Mouse (Mus musculus) thymus, postnatal 0 days (tissue): Measurements from ENCODE around the gene Get4. TPM values are rescaled to one million over a fixed set of nuclear protein-coding genes. Genes with fewer than 3 reads are reported as not detected.

ENCODE experiments used
- DNase-seq: peaks from one replicate; pipeline ENCODE4 v3.0.0-alpha.2; 2015; ENCODE audit warnings: low spot score
- polyA plus RNA-seq: library from polyadenylated mRNA; unstranded; fragments of >200 nt; fragmentation: Nextera tagmentation; extraction: Ambion mirVana; gene quantifications from 2 replicates; pipeline ENCODE4 v1.2.1, GENCODE M21; 2015

The Get4 gene
- polyA plus RNA-seq, 1 experiment from 2014 or later = 200 TPM

DNA sequence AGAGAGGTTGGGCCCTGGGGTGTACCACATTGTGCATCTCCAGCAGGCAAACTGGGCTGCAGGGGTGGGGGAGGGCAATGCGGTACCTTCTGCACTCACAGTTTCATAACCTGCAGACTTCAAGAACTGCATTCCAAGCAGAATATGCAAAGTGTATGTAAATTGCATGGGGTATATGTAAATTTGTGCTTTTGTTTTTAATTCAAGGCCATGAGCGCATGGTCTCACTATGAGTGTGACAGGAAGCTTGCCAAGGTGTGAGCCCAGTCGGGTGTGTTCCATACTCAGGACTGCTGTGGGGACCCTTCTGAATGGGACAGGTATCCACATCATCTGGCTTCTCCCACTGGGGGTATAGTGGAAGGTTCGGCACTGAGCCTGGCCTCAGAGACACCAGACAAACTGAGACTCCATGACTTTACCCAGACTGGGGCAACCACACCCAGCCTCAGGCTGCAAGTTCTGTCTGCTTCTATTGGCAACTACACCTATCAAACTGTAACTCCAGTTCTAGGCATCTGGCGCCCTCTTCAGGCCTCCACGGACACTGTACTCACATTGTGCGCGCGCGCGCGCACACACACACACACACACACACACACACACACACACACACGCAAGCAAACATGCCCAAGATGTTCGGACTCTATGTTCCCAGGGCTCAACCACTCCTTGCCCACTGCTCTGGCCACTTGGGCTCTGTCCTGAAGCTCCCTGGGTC is 31.5 kb downstream of the Get4 start:
- no peak for DNase-seq

DNA sequence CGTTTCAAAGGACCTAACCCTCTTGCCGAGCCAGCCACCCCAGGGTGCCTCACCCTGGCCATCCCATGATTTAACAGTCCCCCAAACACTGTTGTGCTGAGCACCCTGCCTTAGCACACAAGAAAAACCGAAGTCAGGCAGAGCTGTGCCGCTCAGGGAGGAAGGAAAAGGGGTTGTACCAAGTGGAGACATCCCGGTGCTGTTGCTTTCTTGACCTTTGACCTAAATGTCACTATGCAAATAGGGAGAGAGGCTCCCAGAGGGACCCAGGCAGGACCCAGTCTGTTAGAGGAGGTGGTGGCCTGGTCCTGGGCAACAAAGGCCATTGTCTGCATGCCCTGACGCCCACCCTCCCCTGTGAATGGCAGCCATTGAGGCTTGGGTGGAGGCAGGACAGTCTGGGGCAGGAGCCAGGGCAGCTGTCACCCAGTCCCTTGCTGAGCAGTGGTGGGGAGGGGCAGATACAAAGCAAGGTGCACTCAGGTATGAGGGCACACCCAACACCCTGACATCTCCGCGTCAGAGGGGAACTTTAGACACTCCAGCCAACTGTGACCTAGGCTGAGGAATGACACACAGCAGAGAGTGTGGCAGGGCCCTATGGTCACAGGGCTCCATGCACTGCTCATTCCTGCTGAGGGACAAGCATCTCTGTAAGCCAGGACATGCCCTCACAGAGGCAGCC is 33.4 kb downstream of the Get4 start:
- no peak for DNase-seq

DNA sequence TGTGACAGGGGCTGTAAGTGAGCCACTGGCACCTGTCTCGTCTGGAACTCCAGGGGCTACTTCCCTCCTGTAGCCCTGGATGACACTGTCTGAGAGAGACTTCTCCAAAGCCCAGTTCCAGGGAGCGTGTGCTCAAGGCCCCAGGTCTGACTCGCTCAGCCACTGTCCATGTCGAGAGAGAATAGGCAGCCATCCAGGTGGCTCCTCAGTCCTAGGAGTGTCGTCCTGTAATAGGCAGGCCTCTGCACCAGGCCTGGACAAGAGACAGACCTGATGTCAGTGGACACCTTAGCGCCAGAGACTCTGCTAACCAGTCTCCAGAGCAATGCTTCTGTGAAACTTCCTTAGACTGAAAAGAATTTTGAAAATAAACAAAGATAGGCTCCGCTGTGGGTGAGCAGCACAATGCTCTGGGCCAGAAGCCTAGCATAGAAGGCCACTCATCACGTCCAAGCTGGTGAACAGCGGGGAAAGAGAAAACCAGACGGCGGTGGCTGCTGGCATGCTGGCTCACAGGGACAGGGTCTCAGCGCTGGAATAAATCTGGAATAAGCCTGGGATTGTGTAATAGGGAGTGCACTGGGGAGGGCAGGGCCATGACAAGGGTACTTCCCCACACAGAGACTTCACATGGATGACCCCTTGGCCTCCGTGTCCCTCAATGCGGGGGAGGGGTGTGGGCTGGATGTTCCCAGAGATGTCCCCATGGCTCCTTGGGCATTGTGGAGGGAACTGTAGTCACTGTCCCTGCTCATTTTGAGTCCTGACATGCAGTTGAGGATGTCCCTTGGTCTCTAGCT is 34.2 kb downstream of the Get4 start:
- no peak for DNase-seq

DNA sequence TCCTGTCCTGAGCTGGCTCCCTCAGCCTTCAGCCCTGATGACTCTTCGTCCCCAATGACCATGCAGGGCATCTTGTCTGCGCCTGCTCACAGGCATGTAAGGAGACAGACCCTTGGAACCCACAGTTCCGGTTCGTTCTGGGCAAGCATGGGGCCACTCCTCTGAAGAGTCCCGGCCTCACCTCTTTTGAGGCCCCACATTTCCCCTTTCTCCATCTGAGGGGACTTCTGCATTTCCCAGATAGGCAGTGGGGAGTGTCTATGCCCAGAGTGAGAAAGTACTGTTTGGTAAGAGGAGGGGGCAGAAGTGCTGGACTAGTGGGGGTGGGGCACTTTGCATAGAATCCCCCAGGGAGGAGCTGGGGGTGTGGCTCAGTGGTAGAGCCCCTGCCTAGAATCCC is 35.0 kb downstream of the Get4 start:
- DNase-seq = no peak

DNA sequence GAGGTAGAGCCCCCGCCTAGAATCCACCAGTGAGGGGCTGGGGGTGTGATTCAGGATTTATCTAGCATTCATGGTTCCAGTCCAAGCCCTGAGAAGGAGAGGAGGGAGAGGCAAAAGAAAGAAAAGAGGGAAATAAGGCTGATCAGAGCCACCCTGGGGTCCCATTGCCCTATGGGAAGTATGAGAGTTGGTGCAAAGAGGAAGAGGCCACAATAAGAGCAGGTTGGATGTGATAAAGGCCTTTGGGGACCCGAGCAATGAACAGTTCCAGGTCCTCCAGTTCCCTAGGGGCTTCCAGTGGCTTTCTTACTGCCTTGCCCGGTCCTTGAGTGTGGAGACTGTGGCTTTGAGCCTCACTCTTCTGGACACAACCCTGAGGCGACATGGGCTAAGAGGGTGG is 35.7 kb downstream of the Get4 start:
- no peak for DNase-seq

DNA sequence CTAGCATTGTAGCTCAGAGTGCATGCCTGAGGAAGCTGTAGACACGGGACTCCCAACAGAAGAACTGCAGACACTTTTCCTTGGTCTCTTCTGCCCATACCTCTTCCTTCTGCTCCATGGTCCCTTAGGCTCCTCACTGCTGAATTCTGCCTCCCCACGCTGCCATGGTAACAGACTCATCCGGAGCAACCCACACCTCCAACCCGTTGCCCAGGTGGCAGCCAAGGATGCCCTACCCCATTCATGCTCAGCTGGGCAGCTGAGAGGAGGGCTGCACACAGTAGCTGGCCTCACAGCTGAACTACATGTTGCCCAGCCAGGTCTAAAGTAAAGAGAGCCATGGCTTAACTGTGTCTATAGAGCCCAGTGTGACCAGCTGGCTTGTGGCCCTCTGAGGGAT is 36.5 kb downstream of the Get4 start:
- no peak for DNase-seq

DNA sequence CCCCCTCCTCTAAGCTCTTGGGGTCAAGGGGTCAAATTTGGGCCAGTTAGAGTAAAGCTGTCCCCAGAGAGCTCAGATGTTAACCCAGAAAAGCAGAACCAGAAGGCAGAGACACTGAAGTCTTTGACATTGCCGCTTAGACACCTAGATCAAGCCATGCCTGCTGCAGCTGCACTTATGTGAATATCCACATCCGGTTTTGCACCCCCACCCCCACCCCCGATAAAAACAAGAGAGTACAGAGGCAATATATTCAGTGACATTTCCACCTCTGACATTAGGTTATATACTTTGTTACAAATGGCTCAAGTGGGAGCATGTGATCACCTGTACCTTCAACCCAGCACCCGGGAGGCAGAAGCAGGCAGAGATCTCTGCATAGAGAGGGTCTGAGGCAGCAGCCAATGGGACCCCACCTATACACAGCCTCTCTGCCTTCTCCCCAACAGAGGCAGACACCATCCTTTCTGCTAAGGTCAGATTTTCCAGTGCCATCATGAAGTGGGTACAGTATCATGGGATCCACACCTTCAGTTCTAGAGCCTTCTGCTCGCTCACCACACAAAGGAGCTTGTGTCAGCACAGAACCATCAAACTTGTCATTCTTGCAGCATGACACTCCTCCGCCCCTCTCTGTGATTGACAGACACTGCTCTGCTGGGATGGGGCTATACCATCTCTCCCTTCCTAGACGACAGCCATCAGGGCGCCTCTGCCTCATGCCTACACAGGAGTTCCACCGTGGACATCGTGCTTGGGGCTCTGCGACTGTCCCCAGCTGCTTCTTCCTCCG is 38.5 kb downstream of the Get4 start:
- no peak for DNase-seq

DNA sequence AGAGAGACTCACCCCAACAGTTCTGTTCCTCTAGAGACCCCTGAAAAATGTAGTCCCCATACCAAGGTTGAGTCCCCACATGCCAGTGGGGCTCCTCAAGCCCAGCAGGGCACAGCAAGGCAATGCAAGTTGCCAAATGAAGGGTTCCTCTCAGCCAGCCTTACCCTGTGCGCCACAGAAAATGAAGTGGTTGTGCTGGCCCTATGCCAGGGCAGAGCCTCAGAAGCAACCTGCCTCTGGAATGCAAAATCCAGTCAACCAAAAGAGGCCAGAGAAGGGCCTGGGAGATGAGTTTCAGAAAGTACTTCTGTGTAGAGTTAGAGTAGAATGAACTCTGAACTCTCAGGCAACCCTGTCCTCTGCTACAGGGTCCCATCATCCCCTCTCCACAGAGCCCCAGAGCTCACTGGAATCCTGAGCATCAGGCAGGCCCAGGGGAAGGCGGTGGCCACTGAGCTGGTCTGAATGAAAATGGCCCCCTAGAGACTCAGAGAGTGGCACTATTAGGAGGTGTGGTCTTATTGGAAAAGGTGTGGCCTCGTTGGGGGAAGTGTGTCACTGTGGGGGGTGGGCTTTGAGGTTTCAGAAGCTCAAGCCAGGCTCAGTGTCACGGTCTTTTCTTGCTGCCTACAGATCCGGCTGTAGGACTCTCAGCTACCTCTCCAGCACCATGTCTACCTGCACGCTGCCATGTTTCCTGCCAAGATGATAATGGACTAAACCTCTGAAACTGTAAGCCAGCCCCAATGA is 39.9 kb downstream of the Get4 start:
- no peak for DNase-seq

DNA sequence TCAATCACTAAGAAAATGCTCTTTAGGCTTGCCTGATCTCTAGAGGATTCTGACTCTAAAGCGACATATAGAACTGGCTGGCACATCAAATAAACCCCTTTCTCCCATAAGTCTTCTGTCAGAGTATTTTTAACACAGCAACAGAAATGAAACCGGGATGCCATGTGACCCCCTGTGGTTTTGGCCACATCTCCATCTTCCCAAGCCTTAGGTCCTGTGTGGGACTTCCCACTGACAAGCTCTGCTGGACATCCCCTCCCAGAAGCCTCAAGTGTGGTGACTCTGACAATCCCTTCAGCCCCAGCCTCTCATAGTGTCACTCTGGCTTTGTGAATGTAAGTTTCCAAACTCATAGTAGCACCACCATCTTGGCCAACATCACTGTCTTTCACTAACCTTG is 42.0 kb downstream of the Get4 start:
- DNase-seq = no peak

DNA sequence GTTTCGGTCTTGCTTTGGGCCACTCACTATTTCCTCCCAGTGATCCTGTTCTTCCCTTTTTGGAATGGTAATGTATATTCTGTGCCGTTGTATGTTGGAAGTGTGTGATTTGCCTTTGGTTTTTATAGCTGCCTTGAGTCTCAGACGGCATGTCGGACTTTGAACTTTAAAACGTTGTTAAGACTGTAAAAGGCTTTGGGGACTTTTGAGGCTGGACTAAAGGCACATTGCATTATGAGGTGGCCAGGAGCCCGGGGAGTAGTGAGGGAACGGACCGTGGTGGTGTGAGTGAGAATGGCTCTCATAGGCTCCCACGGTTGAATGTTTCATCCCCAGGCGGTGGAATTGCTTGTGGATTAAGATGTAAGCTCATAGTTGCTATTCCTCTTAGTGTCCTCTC is 45.0 kb downstream of the Get4 start:
- no peak for DNase-seq

DNA sequence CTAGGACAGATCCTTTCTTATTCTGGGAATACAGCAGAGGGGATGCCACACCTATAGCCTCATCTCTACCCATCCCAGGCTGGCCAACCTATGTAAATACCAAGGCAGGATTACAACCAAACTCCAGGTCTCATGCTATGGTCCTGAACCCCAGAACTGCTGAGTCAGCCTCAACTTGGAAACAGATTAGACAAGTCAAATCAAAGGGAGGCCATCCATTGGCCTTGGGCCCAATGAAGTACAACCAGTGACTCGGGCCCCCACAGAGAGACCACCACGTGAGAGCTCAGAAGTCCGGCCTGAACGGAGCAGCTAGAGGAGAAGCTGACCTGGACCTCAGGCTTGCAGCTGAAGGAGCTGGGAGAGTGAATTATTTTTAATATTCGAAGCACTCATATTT is 45.6 kb downstream of the Get4 start:
- DNase-seq = no peak

DNA sequence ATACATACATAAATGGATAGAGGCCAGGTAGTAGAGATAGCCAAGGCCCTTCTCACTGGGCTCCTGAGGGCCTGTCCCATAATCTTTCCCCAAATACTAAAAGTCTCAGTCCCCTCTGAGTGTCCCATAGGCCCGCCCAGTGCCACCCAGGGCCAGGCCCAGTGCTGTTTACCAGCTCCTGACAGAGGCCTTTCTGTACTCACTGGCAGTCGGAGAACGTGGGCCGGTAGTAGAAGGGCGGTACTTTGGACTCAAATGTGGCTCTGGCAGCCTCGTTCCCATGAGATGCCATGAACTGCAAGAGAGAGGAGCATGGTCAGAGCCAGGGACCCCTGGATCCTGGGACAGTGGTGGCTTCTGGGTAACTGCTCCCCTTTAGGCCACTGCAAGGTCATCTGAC is 50.0 kb downstream of the Get4 start:
- DNase-seq = no peak

DNA sequence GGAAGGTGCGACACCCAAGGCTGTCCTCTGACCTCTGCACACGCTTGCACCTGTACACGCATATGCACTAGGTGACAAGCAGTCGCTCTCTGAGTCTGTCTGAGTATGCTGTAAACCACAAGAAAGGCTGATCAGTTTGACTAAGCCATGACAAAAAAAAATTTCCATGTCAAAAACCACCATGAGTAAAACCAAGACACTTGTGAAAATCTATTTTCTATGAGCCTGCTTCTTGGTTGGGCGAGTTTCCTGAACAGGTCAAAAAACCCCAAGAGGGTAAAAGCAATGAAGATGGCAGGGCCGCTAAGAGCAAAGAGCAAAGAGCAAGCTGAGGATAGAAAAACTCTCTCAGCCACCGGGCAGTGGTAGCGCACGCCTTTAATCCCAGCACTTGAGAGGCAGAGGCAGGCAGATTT is 51.5 kb downstream of the Get4 start:
- DNase-seq = peak; percentile 50

DNA sequence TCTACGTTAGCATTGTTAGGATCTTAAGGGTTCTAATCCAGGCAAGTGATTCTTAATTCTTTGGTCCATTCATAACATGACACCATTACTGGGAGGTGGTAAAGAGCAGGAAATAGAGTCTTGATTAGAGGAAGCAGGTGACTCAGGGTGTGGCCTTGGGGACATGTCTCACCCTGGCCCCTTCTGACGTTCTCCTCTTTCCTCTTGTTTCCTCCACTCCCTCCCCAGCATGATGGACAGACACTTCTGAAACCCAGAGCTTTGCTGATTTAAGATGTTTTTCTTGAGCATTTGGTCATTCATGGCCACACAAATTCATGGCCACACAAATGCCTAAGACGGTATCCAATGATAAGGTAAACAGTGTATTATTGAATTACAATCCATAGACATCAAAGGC is 57.8 kb downstream of the Get4 start:
- no peak for DNase-seq

DNA sequence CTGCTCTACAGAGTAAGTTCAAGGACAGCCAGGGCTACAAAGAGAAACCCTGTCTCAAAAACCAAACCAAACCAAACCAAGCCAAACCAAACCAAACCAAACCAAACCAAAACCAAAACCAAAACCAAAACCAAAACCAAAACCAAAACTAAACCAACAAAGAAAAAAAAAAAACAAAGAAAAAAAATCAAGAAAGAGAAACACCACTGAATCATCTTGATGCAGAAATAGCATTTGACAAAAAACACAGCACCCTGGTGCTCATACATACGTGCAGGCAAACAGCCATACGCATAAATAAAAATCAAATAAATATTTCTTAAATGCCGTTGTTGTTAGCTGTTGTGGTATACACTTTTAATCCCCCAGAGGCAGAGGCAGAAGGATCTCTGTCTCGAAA is 58.4 kb downstream of the Get4 start:
- DNase-seq = no peak

DNA sequence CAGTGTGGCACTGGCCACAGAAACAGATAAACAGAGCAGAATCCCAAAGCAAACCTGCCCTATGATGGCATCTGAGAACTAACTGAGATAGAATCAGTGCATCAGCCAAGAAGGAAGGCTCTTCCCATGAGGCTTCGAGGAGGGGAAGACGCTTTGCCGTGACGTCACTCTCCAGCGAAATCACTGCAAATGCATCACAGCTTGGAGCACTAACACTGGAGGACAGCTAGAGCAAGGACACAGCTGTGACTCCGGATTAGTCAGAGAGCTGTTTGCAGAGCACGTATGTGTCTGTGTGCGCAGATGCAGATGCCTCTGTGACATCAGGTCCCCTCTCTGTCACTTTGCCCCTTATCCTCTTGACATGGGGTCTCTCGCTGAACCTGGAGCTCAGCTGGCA is 59.7 kb downstream of the Get4 start:
- DNase-seq = no peak

DNA sequence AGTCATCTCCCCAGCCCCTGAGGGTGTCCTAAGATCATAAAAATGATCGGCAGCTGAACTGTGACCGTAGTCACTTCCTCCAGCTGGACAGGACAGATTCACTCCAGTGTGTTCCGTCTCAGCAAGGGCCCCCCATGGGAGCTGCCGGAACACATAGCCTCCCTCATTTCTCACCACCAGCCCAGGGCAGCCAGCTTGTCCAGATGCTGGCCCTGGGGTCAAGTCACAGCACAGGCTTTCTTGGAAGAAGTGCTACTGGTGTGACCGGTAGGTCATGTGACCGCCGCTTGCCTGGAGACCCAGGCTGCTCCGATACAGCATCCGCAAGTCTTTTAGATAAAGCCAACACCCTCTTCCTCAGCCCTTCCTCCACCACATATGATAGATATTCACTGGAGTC is 61.4 kb downstream of the Get4 start:
- no peak for DNase-seq

DNA sequence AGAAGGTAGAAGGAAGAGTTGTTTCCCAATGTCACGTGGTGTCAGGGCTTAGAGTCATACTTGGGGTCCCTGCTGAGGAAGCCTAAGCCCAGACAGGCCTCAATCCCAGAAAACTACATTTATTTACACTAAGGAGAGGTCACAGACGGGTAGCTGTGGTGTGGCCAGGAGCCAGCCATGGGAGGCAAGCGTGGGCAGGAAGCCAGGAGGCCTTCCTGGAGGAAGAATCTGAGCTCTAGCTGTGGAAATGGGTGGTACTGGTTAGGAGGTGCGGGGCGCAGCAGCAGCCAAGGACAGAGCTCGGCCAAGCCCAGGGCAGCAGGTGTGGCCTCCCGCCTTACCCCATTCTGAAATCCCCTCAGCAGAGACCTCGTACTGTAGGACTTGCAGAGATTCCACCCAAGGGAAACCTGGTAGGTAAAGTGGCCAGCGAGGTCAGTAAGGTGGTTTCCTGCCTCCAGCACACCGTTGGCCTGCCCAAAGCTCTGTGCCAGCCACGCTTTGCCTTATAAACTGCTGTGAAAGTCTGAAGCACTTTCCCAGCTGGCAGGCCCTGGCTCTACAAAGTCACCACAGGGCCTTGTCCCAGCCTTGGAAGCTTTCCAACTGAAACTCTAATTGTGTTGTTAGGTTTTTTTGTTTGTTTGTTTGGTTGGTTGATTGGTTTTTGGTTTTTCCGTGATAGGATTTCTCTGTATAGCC is 63.0 kb downstream of the Get4 start:
- no peak for DNase-seq

DNA sequence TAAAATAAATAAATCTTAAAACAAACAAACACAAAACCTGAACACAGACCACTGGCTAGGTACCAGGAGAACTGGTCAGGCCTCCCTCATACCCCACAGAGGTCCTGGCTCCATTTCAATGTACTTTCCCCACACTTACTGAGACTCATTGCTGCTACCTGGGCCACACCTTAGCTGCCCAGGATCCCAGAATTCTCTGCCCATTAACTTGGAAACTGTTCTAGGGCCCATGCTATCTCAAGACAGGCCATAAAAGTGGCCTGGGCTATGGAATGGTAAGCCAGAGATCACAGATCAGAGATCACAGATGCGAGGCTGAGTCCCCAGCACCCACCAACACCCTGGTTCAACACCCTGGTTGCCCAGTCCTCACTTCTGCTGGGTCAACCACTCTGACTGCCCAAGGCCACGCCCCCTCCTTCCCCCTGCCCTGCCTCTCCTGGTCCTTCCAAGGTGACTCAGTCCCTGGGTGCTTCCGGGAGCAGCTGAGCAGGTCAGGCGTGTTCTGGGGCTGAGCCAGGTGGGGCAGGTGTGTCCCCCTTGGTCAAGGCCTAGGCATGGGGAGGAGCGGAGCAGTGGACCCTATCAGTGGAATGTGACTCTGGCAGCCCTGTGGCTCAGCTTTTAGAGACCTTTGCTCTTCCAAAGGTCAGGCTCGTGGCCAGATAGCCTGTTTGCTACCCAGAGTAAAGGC is 65.0 kb downstream of the Get4 start:
- no peak for DNase-seq
